In genomic region chr9:59073887-59074286, GRCm38 (mm10) we compare ENCODE assay signal across 24 mouse cellular contexts. TPM values are rescaled to one million over a fixed set of nuclear protein-coding genes. Genes with fewer than 3 reads are reported as not detected.
DNase-seq lines count a peak whose midpoint lies in the region; ATAC-seq and TF ChIP-seq lines count a peak whose summit lies in the region.
"Had no signal": no experiment of that assay in that cellular context is flagged by ENCODE, and none has a peak within 500 bp of the region (broad histone marks: within the 10 kb centered on the region; RNA-seq: fewer than 3 reads in every experiment).

No protein-coding gene starts in this region.

- H3K4me3 ChIP-seq in hindbrain, postnatal 0 days (ENCODE audit: low read length): no peak overlapping the region
- H3K4me3 ChIP-seq in hindbrain, embryonic 10.5 days: no peak overlapping the region
- no peak overlapping the region for H3K4me3 ChIP-seq in midbrain, embryonic 10.5 days
- no peak overlapping the region for H3K4me3 ChIP-seq in midbrain, postnatal 0 days (ENCODE audit: low read depth, low read length)
- H3K4me3 ChIP-seq: embryonic facial prominence, embryonic 12.5 days; heart, embryonic 15.5 days; limb, embryonic 15.5 days; megakaryocyte, embryonic 14.5 days; neural tube, embryonic 12.5 days had no signal

- no peak for TF ChIP-seq CTCF in hindbrain, postnatal 0 days (IDR thresholded peaks at IDR 0.05; ENCODE audit: low read depth)
- no peak for TF ChIP-seq CTCF in midbrain, postnatal 0 days (IDR thresholded peaks at IDR 0.05)

- 62% methylated on average over 4 of the region's 4 CpGs for WGBS in hindbrain, postnatal 0 days
- 85% methylated on average over 4 of the region's 4 CpGs for WGBS in hindbrain, embryonic 10.5 days
- 81% methylated on average over 4 of the region's 4 CpGs for WGBS in midbrain, embryonic 10.5 days
- 64% methylated on average over 4 of the region's 4 CpGs for WGBS in midbrain, postnatal 0 days

- DNase-seq in cerebellum, postnatal 10 days: peak; percentile 32 to 52
- no peak for DNase-seq in cerebellum, adult 18-20 months
- peak; percentile 69 for DNase-seq in hindbrain, postnatal 0 days (ENCODE audit: low spot score)
- no peak for DNase-seq in hindbrain, embryonic 10.5 days (ENCODE audit: low spot score)
- DNase-seq in midbrain, embryonic 10.5 days (ENCODE audit: low spot score): no peak
- peak; percentile 60 for DNase-seq in midbrain, postnatal 0 days (ENCODE audit: low spot score)
- no peak for DNase-seq in urinary bladder, postnatal 4 days (ENCODE audit: low spot score in 2 of 2)
- no peak for DNase-seq in frontal cortex, postnatal 25 days (ENCODE audit: low spot score in 2 of 2)
- DNase-seq: adrenal gland, postnatal 14 days; cerebellum, adult 11 months; cerebellum, postnatal 14 days; heart, postnatal 36 days; kidney, adult 2 months; layer of hippocampus, adult 9-11 months; lung, embryonic 14.5 days; thymus, adult 18-20 months; thymus, postnatal 36 days had no signal

- peak; percentile 70; the same call in 1 of the 2 replicates for ATAC-seq in hindbrain, postnatal 0 days
- no peak for ATAC-seq in midbrain, postnatal 0 days (ENCODE audit: low FRiP score)

- no peaks in the 10 kb centered on the region for H3K27me3 ChIP-seq in hindbrain, postnatal 0 days (ENCODE audit: insufficient read depth, low read length)
- H3K27me3 ChIP-seq in hindbrain, embryonic 10.5 days (ENCODE audit: insufficient read depth, poor library complexity, severe bottlenecking): no peaks in the 10 kb centered on the region
- H3K27me3 ChIP-seq in midbrain, embryonic 10.5 days (ENCODE audit: low read depth, poor library complexity, severe bottlenecking): peaks cover 46% of the 10 kb centered on the region
- H3K27me3 ChIP-seq in midbrain, postnatal 0 days (ENCODE audit: insufficient read depth, low read length): no peaks in the 10 kb centered on the region
- H3K27me3 ChIP-seq: embryonic facial prominence, embryonic 12.5 days; heart, embryonic 15.5 days; limb, embryonic 15.5 days; neural tube, embryonic 12.5 days had no signal

- H3K4me2 ChIP-seq in hindbrain, postnatal 0 days (ENCODE audit: low read depth, low read length): no peak overlapping the region
- no peak overlapping the region for H3K4me2 ChIP-seq in midbrain, postnatal 0 days (ENCODE audit: low read depth, low read length, poor library complexity, severe bottlenecking)
- H3K4me2 ChIP-seq: embryonic facial prominence, embryonic 12.5 days; heart, embryonic 15.5 days; limb, embryonic 15.5 days; lung, embryonic 14.5 days; neural tube, embryonic 12.5 days had no signal

- no peak overlapping the region for H3K9ac ChIP-seq in hindbrain, postnatal 0 days (replicated peaks; ENCODE audit: low read length)
- no peak overlapping the region for H3K9ac ChIP-seq in midbrain, postnatal 0 days (replicated peaks; ENCODE audit: low read length, poor library complexity, severe bottlenecking)
- H3K9ac ChIP-seq: embryonic facial prominence, embryonic 12.5 days; heart, embryonic 15.5 days; limb, embryonic 15.5 days; liver, embryonic 14.5 days; lung, embryonic 14.5 days; neural tube, embryonic 12.5 days had no signal

- H3K27ac ChIP-seq in hindbrain, postnatal 0 days: 0 out of 2 replicates have a peak overlapping the region, but pooled peaks have one; percentile 66
- H3K27ac ChIP-seq in hindbrain, embryonic 10.5 days: no peak overlapping the region
- H3K27ac ChIP-seq in midbrain, embryonic 10.5 days (replicated peaks): peak overlapping the region; percentile 1; the same call in 1 of the 2 replicates
- no peak overlapping the region for H3K27ac ChIP-seq in midbrain, postnatal 0 days (ENCODE audit: low read depth, low read length)
- H3K27ac ChIP-seq: embryonic facial prominence, embryonic 12.5 days; heart, embryonic 15.5 days; kidney, postnatal 0 days; limb, embryonic 15.5 days; liver, embryonic 14.5 days; neural tube, embryonic 12.5 days had no signal

- no peaks in the 10 kb centered on the region for H3K36me3 ChIP-seq in hindbrain, postnatal 0 days (ENCODE audit: insufficient read depth, low read length)
- H3K36me3 ChIP-seq in hindbrain, embryonic 10.5 days: no peaks in the 10 kb centered on the region
- H3K36me3 ChIP-seq in midbrain, embryonic 10.5 days: no peaks in the 10 kb centered on the region
- no peaks in the 10 kb centered on the region for H3K36me3 ChIP-seq in midbrain, postnatal 0 days (ENCODE audit: insufficient read depth, low read length)
- H3K36me3 ChIP-seq: embryonic facial prominence, embryonic 12.5 days; heart, embryonic 15.5 days; limb, embryonic 15.5 days; neural tube, embryonic 12.5 days had no signal

- peaks cover 18% of the 10 kb centered on the region for H3K4me1 ChIP-seq in hindbrain, postnatal 0 days (ENCODE audit: insufficient read depth, low read length)
- H3K4me1 ChIP-seq in hindbrain, embryonic 10.5 days (replicated peaks): peaks cover 32% of the 10 kb centered on the region
- H3K4me1 ChIP-seq in midbrain, embryonic 10.5 days: peaks cover 33% of the 10 kb centered on the region
- H3K4me1 ChIP-seq in midbrain, postnatal 0 days (ENCODE audit: insufficient read depth, low read length): peaks cover 15% of the 10 kb centered on the region
- H3K4me1 ChIP-seq: megakaryocyte, embryonic 14.5 days had no signal

- H3K9me3 ChIP-seq in hindbrain, postnatal 0 days (ENCODE audit: low read length): no peaks in the 10 kb centered on the region
- H3K9me3 ChIP-seq in hindbrain, embryonic 10.5 days: no peaks in the 10 kb centered on the region
- H3K9me3 ChIP-seq in midbrain, embryonic 10.5 days (replicated peaks): no peaks in the 10 kb centered on the region
- H3K9me3 ChIP-seq in midbrain, postnatal 0 days (ENCODE audit: low read length): no peaks in the 10 kb centered on the region
- H3K9me3 ChIP-seq: embryonic facial prominence, embryonic 12.5 days; heart, embryonic 15.5 days; limb, embryonic 15.5 days; megakaryocyte, embryonic 14.5 days; neural tube, embryonic 12.5 days had no signal

RNA-seq across cellular contexts. Expression of gene Neo1, which starts 37.6 kb away (rescaled TPM):
- total RNA-seq in hindbrain, postnatal 0 days (2014; rRNA removed): 160 and 177 TPM in 2 replicates
- 34.4 and 38.7 TPM in 2 replicates for polyA plus RNA-seq in hindbrain, postnatal 0 days (2015; fragmentation: Nextera tagmentation; extraction: Ambion mirVana)
- polyA plus RNA-seq in hindbrain, embryonic 10.5 days (2016; fragmentation: Nextera tagmentation; extraction: Ambion mirVana): 34.5 and 36.5 TPM in 2 replicates
- polyA plus RNA-seq in midbrain, embryonic 10.5 days (2016; fragmentation: Nextera tagmentation; extraction: Ambion mirVana): 26.1 and 28.3 TPM in 2 replicates
- 181 and 194 TPM in 2 replicates for total RNA-seq in midbrain, postnatal 0 days (2014; rRNA removed)
- polyA plus RNA-seq in midbrain, postnatal 0 days (2015; fragmentation: Nextera tagmentation; extraction: Ambion mirVana): 32.0 and 40.7 TPM in 2 replicates

Comparison
In these comparisons a context has a peak if more than half of its experiments do, and no peak if none do; other contexts are left out.
1. DNase-seq: peak in cerebellum, postnatal 10 days (2 of 2), hindbrain, postnatal 0 days (single experiment) and midbrain, postnatal 0 days (single experiment); none in cerebellum, adult 18-20 months (0 of 2), hindbrain, embryonic 10.5 days (single experiment), midbrain, embryonic 10.5 days (single experiment), urinary bladder, postnatal 4 days (0 of 2) and frontal cortex, postnatal 25 days (0 of 2).
2. H3K27ac ChIP-seq: peak in hindbrain, postnatal 0 days (single experiment) and midbrain, embryonic 10.5 days (single experiment); none in hindbrain, embryonic 10.5 days (single experiment) and midbrain, postnatal 0 days (single experiment).